Mouse (Mus musculus) CH12.LX (cell line): ENCODE results near the gene Imp4. TPM values are rescaled to one million over a fixed set of nuclear protein-coding genes. Genes with fewer than 3 reads are reported as not detected.

ENCODE experiments used
- DNase-seq: peaks from one replicate; pipeline ENCODE4 v3.0.0-alpha.2; 2013; ENCODE audit errors: extremely low read depth
- H3K27ac ChIP-seq: 2 replicates; pipeline ENCODE4 v1.5.1; 2012; ENCODE audit warnings: low read depth, mild to moderate bottlenecking, control low read depth, moderate library complexity; ENCODE audit not compliant: insufficient read depth
- H3K27me3 ChIP-seq: replicated peaks from 2 replicates; pipeline ENCODE3; 2012; ENCODE audit warnings: inconsistent platforms
- H3K36me3 ChIP-seq, 2 experiments: replicated peaks in 1 of 2; 2 replicates each; pipeline versions ENCODE3 to v1.6.1; 2012; ENCODE audit warnings: inconsistent platforms in 1 of 2, low read length in 1 of 2, mild to moderate bottlenecking in 1 of 2, mixed read lengths in 1 of 2, moderate library complexity in 1 of 2; ENCODE audit not compliant: control insufficient read depth in 1 of 2, insufficient read depth in 1 of 2
- H3K4me1 ChIP-seq, 2 experiments: 2 replicates each; pipeline ENCODE4 v1.6.1; 2012; ENCODE audit warnings: inconsistent platforms in 1 of 2, moderate library complexity in 1 of 2; ENCODE audit not compliant: insufficient read depth in 2 of 2, control insufficient read depth in 1 of 2
- H3K4me2 ChIP-seq: 2 replicates; pipeline ENCODE4 v1.6.1; 2012; ENCODE audit warnings: low read depth, mild to moderate bottlenecking, control low read depth; ENCODE audit not compliant: poor library complexity, insufficient read depth, severe bottlenecking
- H3K4me3 ChIP-seq, 3 experiments: fragments of 150-350 bp in 1 of 3; sonication (generic) in 1 of 3; replicated peaks in 1 of 3; 2 replicates each; pipeline versions ENCODE3 to v1.5.1; 2011 to 2012; ENCODE audit warnings: low read depth in 2 of 3, low read length in 2 of 3, mild to moderate bottlenecking in 2 of 3, moderate library complexity in 2 of 3, control low read depth in 1 of 3, improper control_type of control experiment in 1 of 3, inconsistent platforms in 1 of 3, mixed read lengths in 1 of 3; ENCODE audit not compliant: poor library complexity in 1 of 3
- H3K79me2 ChIP-seq: replicated peaks from 2 replicates; pipeline ENCODE4 v1.6.1; 2012; ENCODE audit warnings: mild to moderate bottlenecking, moderate library complexity; ENCODE audit not compliant: control insufficient read depth, poor library complexity, insufficient read depth, severe bottlenecking; ENCODE audit errors: extremely low read depth
- H3K9ac ChIP-seq: 2 replicates; pipeline ENCODE4 v1.6.1; 2012; ENCODE audit warnings: low read depth, mild to moderate bottlenecking, control low read depth, moderate library complexity; ENCODE audit not compliant: insufficient read depth
- H3K9me3 ChIP-seq: replicated peaks from 2 replicates; pipeline ENCODE3; 2012; ENCODE audit warnings: low read length, inconsistent platforms, mixed read lengths
- BHLHE40 ChIP-seq: IDR thresholded peaks from 2 replicates; pipeline ENCODE4 v1.6.1; 2011; ENCODE audit warnings: mild to moderate bottlenecking, low read depth, low read length, improper control_type of control experiment
- CHD1 ChIP-seq: IDR thresholded peaks from 2 replicates; pipeline ENCODE4 v1.6.1; 2012; ENCODE audit warnings: low read depth, low read length, improper control_type of control experiment, inconsistent platforms
- CHD2 ChIP-seq: IDR thresholded peaks from 2 replicates; pipeline ENCODE4 v1.6.1; 2011; ENCODE audit warnings: low read length, improper control_type of control experiment
- CTCF ChIP-seq, 2 experiments: IDR thresholded peaks in 1 of 2; conservative IDR thresholded peaks in 1 of 2; 2 replicates each; pipeline ENCODE4 v1.5.1; 2011 to 2012; ENCODE audit warnings: low read depth in 2 of 2, low read length in 2 of 2, improper control_type of control experiment in 1 of 2, inconsistent platforms in 1 of 2, mild to moderate bottlenecking in 1 of 2, moderate library complexity in 1 of 2
- ELF1 ChIP-seq: IDR thresholded peaks from 2 replicates; pipeline ENCODE4 v1.6.1; 2014; ENCODE audit warnings: low read depth, mild to moderate bottlenecking, inconsistent platforms, low read length, improper control_type of control experiment
- EP300 ChIP-seq: IDR thresholded peaks from 2 replicates; pipeline ENCODE4 v1.6.1; 2011; ENCODE audit warnings: low read length, improper control_type of control experiment
- ETS1 ChIP-seq: conservative IDR thresholded peaks from 2 replicates; pipeline ENCODE4 v1.6.1; 2012; ENCODE audit warnings: low read depth, mild to moderate bottlenecking, inconsistent platforms, low read length, improper control_type of control experiment, moderate library complexity
- HCFC1 ChIP-seq: IDR thresholded peaks from 2 replicates; pipeline ENCODE4 v1.6.1; 2012; ENCODE audit warnings: low read depth, mild to moderate bottlenecking, inconsistent platforms, low read length, improper control_type of control experiment
- IRF4 ChIP-seq: IDR thresholded peaks from 2 replicates; pipeline ENCODE4 v1.6.1; 2014; ENCODE audit warnings: low read depth, mild to moderate bottlenecking, inconsistent platforms, low read length, improper control_type of control experiment
- JUN ChIP-seq: IDR thresholded peaks from 2 replicates; pipeline ENCODE4 v1.6.1; 2011; ENCODE audit warnings: low read depth, mild to moderate bottlenecking, low read length, improper control_type of control experiment, moderate library complexity; ENCODE audit not compliant: insufficient read depth
- JUND ChIP-seq: conservative IDR thresholded peaks from 2 replicates; pipeline ENCODE4 v1.6.1; 2011; ENCODE audit warnings: low read depth, low read length, improper control_type of control experiment
- KAT2A ChIP-seq: IDR thresholded peaks from 2 replicates; pipeline ENCODE4 v1.6.1; 2012; ENCODE audit warnings: low read length, improper control_type of control experiment, inconsistent platforms; ENCODE audit not compliant: insufficient replicate concordance
- MAFK ChIP-seq: IDR thresholded peaks from 2 replicates; pipeline ENCODE4 v1.6.1; 2011; ENCODE audit warnings: low read length, improper control_type of control experiment; ENCODE audit not compliant: insufficient replicate concordance
- MAX ChIP-seq: IDR thresholded peaks from 2 replicates; pipeline ENCODE4 v1.6.1; 2011; ENCODE audit warnings: low read length, improper control_type of control experiment
- MAZ ChIP-seq: IDR thresholded peaks from 2 replicates; pipeline ENCODE4 v1.6.1; 2012; ENCODE audit warnings: low read depth, mild to moderate bottlenecking, inconsistent platforms, low read length, improper control_type of control experiment, moderate library complexity
- MEF2A ChIP-seq: IDR thresholded peaks from 2 replicates; pipeline ENCODE4 v1.6.1; 2014; ENCODE audit warnings: low read depth, mild to moderate bottlenecking, inconsistent platforms, low read length, improper control_type of control experiment, borderline replicate concordance
- MYC ChIP-seq: IDR thresholded peaks from 2 replicates; pipeline ENCODE4 v1.6.1; 2011; ENCODE audit warnings: low read depth, mild to moderate bottlenecking, improper control_type of control experiment, low read length
- NELFE ChIP-seq: IDR thresholded peaks from 2 replicates; pipeline ENCODE4 v1.6.1; 2011; ENCODE audit warnings: low read depth, low read length, improper control_type of control experiment
- PAX5 ChIP-seq: IDR thresholded peaks from 2 replicates; pipeline ENCODE4 v1.6.1; 2012; ENCODE audit warnings: low read length, inconsistent platforms, mixed read lengths
- POLR2A ChIP-seq: IDR thresholded peaks from 2 replicates; pipeline ENCODE4 v1.6.1; 2011; ENCODE audit warnings: low read depth, mild to moderate bottlenecking, improper control_type of control experiment, low read length
- SIN3A ChIP-seq: IDR thresholded peaks from 2 replicates; pipeline ENCODE4 v1.6.1; 2012; ENCODE audit warnings: low read length, improper control_type of control experiment, inconsistent platforms
- SMC3 ChIP-seq: IDR thresholded peaks from 2 replicates; pipeline ENCODE4 v1.6.1; 2011; ENCODE audit warnings: low read depth, low read length, improper control_type of control experiment
- TBP ChIP-seq: conservative IDR thresholded peaks from 2 replicates; pipeline ENCODE4 v1.6.1; 2011; ENCODE audit warnings: low read depth, low read length, improper control_type of control experiment
- TCF12 ChIP-seq: IDR thresholded peaks from 2 replicates; pipeline ENCODE4 v1.6.1; 2014; ENCODE audit warnings: low read depth, mild to moderate bottlenecking, inconsistent platforms, low read length, improper control_type of control experiment
- UBTF ChIP-seq: IDR thresholded peaks from 2 replicates; pipeline ENCODE4 v1.6.1; 2012; ENCODE audit warnings: low read depth, mild to moderate bottlenecking, inconsistent platforms, low read length, improper control_type of control experiment, moderate library complexity
- USF1 ChIP-seq: IDR thresholded peaks from 2 replicates; pipeline ENCODE4 v1.6.1; 2014; ENCODE audit warnings: low read depth, mild to moderate bottlenecking, inconsistent platforms, low read length, improper control_type of control experiment
- USF2 ChIP-seq: conservative IDR thresholded peaks from 2 replicates; pipeline ENCODE4 v1.6.1; 2011; ENCODE audit warnings: low read depth, low read length, improper control_type of control experiment
- ZC3H11A ChIP-seq: IDR thresholded peaks from 2 replicates; pipeline ENCODE4 v1.6.1; 2012; ENCODE audit warnings: low read depth, mild to moderate bottlenecking, inconsistent platforms, low read length, improper control_type of control experiment
- ZKSCAN1 ChIP-seq: IDR thresholded peaks from 2 replicates; pipeline ENCODE4 v1.6.1; 2012; ENCODE audit warnings: low read depth, inconsistent platforms, low read length, improper control_type of control experiment, borderline replicate concordance
- ZMIZ1 ChIP-seq: IDR thresholded peaks from 2 replicates; pipeline ENCODE4 v1.6.1; 2012; ENCODE audit warnings: low read depth, mild to moderate bottlenecking, inconsistent platforms, low read length, improper control_type of control experiment
- ZNF384 ChIP-seq: IDR thresholded peaks from 2 replicates; pipeline ENCODE4 v1.6.1; 2012; ENCODE audit warnings: low read depth, low read length, improper control_type of control experiment, inconsistent platforms
- dilution Hi-C: fragments of 300-500 bp; cut with MboI; formaldehyde crosslinking; loops from 2 replicates; pipeline ENCODE4 v1.14.3; 2020; ENCODE audit warnings: low sequenced_read_pairs; ENCODE audit not compliant: extremely low pct_unique_long_range_greater_than_20kb, extremely low pct_ligation_motif_present
- in situ Hi-C: fragments of 300-500 bp; cut with MboI; formaldehyde crosslinking; loops from 3 replicates; pipeline ENCODE4 v1.14.3; 2019; ENCODE audit warnings: low sequenced_read_pairs, low pct_ligation_motif_present, low pct_unique_long_range_greater_than_20kb, mixed read lengths
- polyA plus RNA-seq: library from polyadenylated mRNA; unstranded; fragments of >175 nt; gene quantifications from 2 replicates; pipeline ENCODE4 v1.2.1, GENCODE M21; 2012; ENCODE audit warnings: low read depth; ENCODE audit not compliant: insufficient read length
- total RNA-seq, 2 experiments: library from RNA; depleted of rRNA; stranded (reverse); fragments of 300-350 nt in 1 of 2; fragments of >200 nt in 1 of 2; gene quantifications; 2 replicates each; pipeline ENCODE4 v1.2.3; 2012 to 2014

Gene Imp4
- total and polyA plus RNA-seq, 3 experiments, result 91.0 to 199 (median 107) TPM

- in situ Hi-C loops (no loop called here), dilution Hi-C loops (no loop called here)
- Histone ChIP-seq H3K4me3 (peak overlapping the region; percentile 52 to 72 (median 68)), H3K4me1 (peaks cover 19 to 39% of the 10 kb centered on the region in 2 experiments), H3K4me2 (peak overlapping the region; percentile 89), H3K36me3 (no peaks in the 10 kb centered on the region), H3K27me3 (peaks cover 16% of the 10 kb centered on the region), H3K9ac (peak overlapping the region; percentile 4), H3K79me2 (no peaks in the 10 kb centered on the region), H3K27ac (no peak overlapping the region)
- no peak for DNase-seq
- TF ChIP-seq CHD1 (no peak), USF1 (no peak), PAX5 (no peak), MAFK (no peak), SMC3 (no peak), SIN3A (no peak), ELF1 (peak; percentile 42; the same call in 1 of the 2 replicates), POLR2A (no peak), JUND (no peak), HCFC1 (no peak), EP300 (peak; percentile 55; the same call in 1 of the 2 replicates), UBTF (0 out of 2 replicates have a peak, but pooled peaks have one; percentile 52), IRF4 (0 out of 2 replicates have a peak, but pooled peaks have one; percentile 55), TCF12 (peak; percentile 17; the same call in 1 of the 2 replicates), CHD2 (no peak), MAX (0 out of 2 replicates have a peak, but pooled peaks have one; percentile 19)
- TF ChIP-seq, all 38 proteins: peak for 6
- no peaks in the 10 kb centered on the region for H3K9me3 ChIP-seq
These were observed 20.4 kb downstream of the Imp4 start for GRCm38 (mm10) chr1:34460061-34460441.

GRCm38 (mm10) chr1:34462766-34463165, 23.1 kb downstream of the Imp4 start:
- Histone ChIP-seq H3K27me3 (peaks cover 14% of the 10 kb centered on the region), H3K9ac (no peak overlapping the region), H3K79me2 (no peaks in the 10 kb centered on the region), H3K4me3 (no peak overlapping the region), H3K36me3 (no peaks in the 10 kb centered on the region), H3K4me1 (peaks cover 21 to 58% of the 10 kb centered on the region in 2 experiments), H3K4me2 (no peak overlapping the region), H3K9me3 (no peaks in the 10 kb centered on the region), H3K27ac (no peak overlapping the region)
- in situ Hi-C loops (no loop called here), dilution Hi-C loops (no loop called here)
- DNase-seq, result peak; percentile 86
- TF ChIP-seq ETS1 (no peak), POLR2A (no peak), MAFK (no peak), CHD1 (no peak), NELFE (no peak), ELF1 (no peak), USF1 (no peak), MAZ (peak; percentile 69), MEF2A (no peak), ZKSCAN1 (no peak), CTCF (conservative IDR thresholded peaks at IDR 0.05 in 1 of 2, IDR thresholded peaks at IDR 0.05 in 1 of 2; ENCODE audit: low read depth in 2 of 2, low read length in 2 of 2) (peak in 1 of 2 experiments; percentile 78; a peak in 3 of 4 replicates), MYC (peak; percentile 44; the same call in 1 of the 2 replicates), ZMIZ1 (no peak), SIN3A (peak; percentile 32; the same call in 1 of the 2 replicates), JUND (no peak), HCFC1 (no peak; the same call in 1 of the 2 replicates), KAT2A (no peak), TBP (no peak), JUN (no peak), ZNF384 (no peak; the same call in 1 of the 2 replicates), BHLHE40 (0 out of 2 replicates have a peak, but pooled peaks have one; percentile 17), IRF4 (0 out of 2 replicates have a peak, but pooled peaks have one; percentile 12), CHD2 (no peak), TCF12 (no peak), SMC3 (peak; percentile 68), ZC3H11A (no peak), UBTF (no peak), USF2 (no peak)
